Comparison of ENCODE assay signal across 23 mouse cellular contexts in genomic region chr1:135575393-135575792, GRCm38 (mm10).
"Had no signal": no experiment of that assay in that cellular context is flagged by ENCODE, and none has a peak within 500 bp of the region (broad histone marks: within the 10 kb centered on the region; RNA-seq: fewer than 3 reads in every experiment).

No protein-coding gene starts in this region.

- H3K9ac ChIP-seq: embryonic facial prominence, embryonic 12.5 days; embryonic facial prominence, embryonic 13.5 days; embryonic facial prominence, embryonic 15.5 days; forebrain, embryonic 12.5 days; forebrain, embryonic 13.5 days; forebrain, embryonic 15.5 days; forebrain, postnatal 0 days; heart, embryonic 12.5 days had no signal

- H3K27ac ChIP-seq: embryonic facial prominence, embryonic 10.5 days; embryonic facial prominence, embryonic 12.5 days; embryonic facial prominence, embryonic 13.5 days; embryonic facial prominence, embryonic 15.5 days; forebrain, embryonic 10.5 days; forebrain, embryonic 12.5 days; forebrain, embryonic 13.5 days; forebrain, embryonic 15.5 days; heart, embryonic 10.5 days had no signal

- DNase-seq: cerebellum, postnatal 10 days; cerebellum, postnatal 14 days; cerebellum, postnatal 25 days; cerebellum, postnatal 36 days; embryo, embryonic 11 days; forebrain, postnatal 0 days; gastrocnemius, adult 2 months; gastrocnemius, postnatal 10 days; gastrocnemius, postnatal 14 days; gastrocnemius, postnatal 25 days; gastrocnemius, postnatal 36 days had no signal

- H3K27me3 ChIP-seq: embryonic facial prominence, embryonic 12.5 days; embryonic facial prominence, embryonic 13.5 days; embryonic facial prominence, embryonic 15.5 days; forebrain, embryonic 12.5 days; forebrain, embryonic 13.5 days; forebrain, embryonic 15.5 days; heart, embryonic 12.5 days had no signal

- H3K4me3 ChIP-seq: embryonic facial prominence, embryonic 10.5 days; embryonic facial prominence, embryonic 12.5 days; embryonic facial prominence, embryonic 13.5 days; embryonic facial prominence, embryonic 15.5 days; erythroblast, embryonic 14.5 days; forebrain, embryonic 10.5 days; forebrain, embryonic 12.5 days; forebrain, embryonic 13.5 days; forebrain, embryonic 15.5 days; gastrocnemius, adult 2 months; heart, embryonic 10.5 days; heart, embryonic 12.5 days had no signal

- H3K36me3 ChIP-seq: embryonic facial prominence, embryonic 12.5 days; embryonic facial prominence, embryonic 15.5 days had no signal

- H3K4me2 ChIP-seq: embryonic facial prominence, embryonic 12.5 days; embryonic facial prominence, embryonic 13.5 days; embryonic facial prominence, embryonic 15.5 days; forebrain, embryonic 12.5 days; forebrain, embryonic 13.5 days; forebrain, embryonic 15.5 days; heart, embryonic 11.5 days; heart, embryonic 12.5 days had no signal

- H3K9me3 ChIP-seq: embryonic facial prominence, embryonic 10.5 days; embryonic facial prominence, embryonic 12.5 days; embryonic facial prominence, embryonic 13.5 days; embryonic facial prominence, embryonic 15.5 days; forebrain, embryonic 10.5 days; forebrain, embryonic 12.5 days; forebrain, embryonic 13.5 days; forebrain, embryonic 15.5 days; heart, embryonic 10.5 days; heart, embryonic 12.5 days had no signal
